Mouse (Mus musculus): Measurements from ENCODE around the gene Btbd9. TPM values are rescaled to one million over a fixed set of nuclear protein-coding genes. Genes with fewer than 3 reads are reported as not detected.
A peak's percentile ranks its signal among the peaks of the same experiment; 100 is the strongest.

Btbd9 gene
- polyA plus RNA-seq, 1 experiment: 80.3 TPM

DNA sequence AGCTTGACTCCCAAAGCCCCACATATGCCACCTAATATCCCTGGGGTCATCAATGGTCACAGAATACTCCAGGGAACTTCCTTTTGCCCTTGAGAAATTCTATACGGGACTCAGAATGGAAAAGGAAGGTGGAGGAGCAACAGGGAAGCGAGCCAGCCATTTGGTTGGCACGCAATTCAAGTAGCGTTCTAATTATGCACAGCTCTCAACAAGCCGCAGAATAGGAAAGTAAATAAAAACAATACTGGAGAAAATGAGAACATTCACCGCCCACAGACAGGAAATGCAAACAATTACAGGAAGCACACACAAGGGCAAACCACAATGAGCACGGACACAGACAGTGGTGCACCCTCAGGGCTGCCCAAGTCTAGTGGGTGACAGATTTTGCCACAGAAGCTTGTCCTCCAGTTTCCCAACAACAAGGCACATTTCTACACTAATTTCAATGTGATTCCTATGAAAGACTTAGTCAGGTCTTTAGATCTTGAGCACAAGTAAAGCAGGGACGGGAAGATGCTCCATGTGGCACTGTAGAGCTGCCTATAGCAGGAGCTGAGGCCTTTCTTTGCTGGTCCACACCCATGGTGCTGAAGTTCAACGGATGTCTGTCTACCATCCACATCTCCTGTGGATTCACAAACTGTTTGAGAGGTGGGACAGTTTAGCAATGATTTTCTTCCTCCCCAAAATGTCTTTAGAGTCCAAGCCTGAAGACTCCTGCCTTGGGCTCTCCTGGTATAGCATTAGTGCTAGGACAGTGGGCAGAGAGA lies 232.4 kb downstream of the Btbd9 start:
- Histone ChIP-seq H3K27me3 (replicated peaks) (no peaks in the 10 kb centered on the region), H3K36me3 (replicated peaks; ENCODE audit: low read length) (no peaks in the 10 kb centered on the region), H3K9me3 (no peaks in the 10 kb centered on the region), H3K4me3 (replicated peaks) (no peak overlapping the region), H3K4me1 (peaks cover 68% of the 10 kb centered on the region)
- TF ChIP-seq FLI1 (IDR thresholded peaks at IDR 0.05; ENCODE audit: low read length) (no peak), GATA1 (IDR thresholded peaks at IDR 0.05; ENCODE audit: borderline replicate concordance, low read length) (no peak)

DNA sequence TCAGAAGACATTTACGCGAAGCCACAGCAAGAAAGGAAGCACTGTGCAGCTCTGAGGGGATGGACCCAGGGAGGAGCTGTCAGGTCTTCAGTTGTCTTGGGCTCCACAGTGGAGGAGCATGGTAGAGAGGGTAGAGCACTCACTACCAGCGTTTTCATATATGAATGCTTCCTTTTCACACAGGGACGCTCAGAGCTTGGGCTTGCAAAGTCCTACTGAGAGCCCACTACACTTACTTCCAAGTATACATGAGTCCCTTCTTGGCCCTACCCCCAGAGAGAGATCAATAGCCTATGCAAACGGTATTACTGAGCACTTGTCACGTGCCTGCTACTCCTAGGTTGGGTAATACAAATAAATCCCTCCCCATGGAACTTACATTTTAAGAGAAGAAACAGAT lies 234.7 kb downstream of the Btbd9 start:
- Histone ChIP-seq H3K4me3 (replicated peaks) (no peak overlapping the region), H3K9me3 (no peaks in the 10 kb centered on the region), H3K4me1 (peaks cover 63% of the 10 kb centered on the region), H3K36me3 (replicated peaks; ENCODE audit: low read length) (no peaks in the 10 kb centered on the region), H3K27me3 (replicated peaks) (no peaks in the 10 kb centered on the region)
- TF ChIP-seq FLI1 (IDR thresholded peaks at IDR 0.05; ENCODE audit: low read length) (no peak), GATA1 (IDR thresholded peaks at IDR 0.05; ENCODE audit: borderline replicate concordance, low read length) (no peak)

DNA sequence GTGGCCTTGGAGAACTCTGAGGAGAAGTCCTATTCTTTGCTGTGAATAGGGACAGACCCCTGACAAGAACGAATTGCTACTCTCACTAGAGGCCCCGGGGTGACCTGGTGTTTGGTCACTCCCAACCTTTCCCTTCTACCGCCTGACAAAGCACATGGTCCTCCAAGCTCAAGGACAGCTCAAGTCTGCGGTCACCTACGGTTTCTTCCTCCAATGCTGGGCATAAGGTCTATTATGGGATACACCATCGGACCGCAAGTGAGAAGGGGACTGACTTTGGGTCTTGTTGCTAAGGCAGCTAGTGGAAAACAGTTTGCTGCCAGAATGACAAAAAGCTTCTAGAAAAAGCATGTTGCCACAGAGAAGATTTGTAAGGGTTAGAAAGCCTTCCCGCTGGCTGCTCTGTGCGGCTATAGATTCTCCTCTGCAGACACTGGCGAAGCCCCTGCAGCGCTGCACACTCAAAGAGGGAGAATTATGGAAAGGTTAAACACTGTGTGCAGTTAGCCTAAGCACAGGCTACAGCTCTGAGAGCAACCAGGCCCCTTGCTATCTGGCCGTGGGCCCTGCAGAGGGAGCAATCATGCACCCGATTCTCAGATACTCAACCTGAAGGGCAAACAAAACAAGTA lies 235.7 kb downstream of the Btbd9 start:
- H3K4me1 ChIP-seq: peaks cover 67% of the 10 kb centered on the region
- no peaks in the 10 kb centered on the region for H3K36me3 ChIP-seq (replicated peaks; ENCODE audit: low read length)
- TF ChIP-seq GATA1 (IDR thresholded peaks at IDR 0.05; ENCODE audit: borderline replicate concordance, low read length) (no peak), FLI1 (IDR thresholded peaks at IDR 0.05; ENCODE audit: low read length) (no peak)
- no peak overlapping the region for H3K4me3 ChIP-seq (replicated peaks)
- no peaks in the 10 kb centered on the region for H3K27me3 ChIP-seq (replicated peaks)
- H3K9me3 ChIP-seq: no peaks in the 10 kb centered on the region

- TF ChIP-seq FLI1 (IDR thresholded peaks at IDR 0.05; ENCODE audit: low read length) (no peak), GATA1 (IDR thresholded peaks at IDR 0.05; ENCODE audit: borderline replicate concordance, low read length) (no peak)
- H3K36me3 ChIP-seq (replicated peaks; ENCODE audit: low read length): no peaks in the 10 kb centered on the region
- H3K4me1 ChIP-seq: peaks cover 73% of the 10 kb centered on the region
- H3K4me3 ChIP-seq (replicated peaks): no peak overlapping the region
- H3K27me3 ChIP-seq (replicated peaks): no peaks in the 10 kb centered on the region
- no peaks in the 10 kb centered on the region for H3K9me3 ChIP-seq
Observed at GRCm38 (mm10) chr17:30339317-30339716, 237.0 kb downstream of the Btbd9 start.

DNA sequence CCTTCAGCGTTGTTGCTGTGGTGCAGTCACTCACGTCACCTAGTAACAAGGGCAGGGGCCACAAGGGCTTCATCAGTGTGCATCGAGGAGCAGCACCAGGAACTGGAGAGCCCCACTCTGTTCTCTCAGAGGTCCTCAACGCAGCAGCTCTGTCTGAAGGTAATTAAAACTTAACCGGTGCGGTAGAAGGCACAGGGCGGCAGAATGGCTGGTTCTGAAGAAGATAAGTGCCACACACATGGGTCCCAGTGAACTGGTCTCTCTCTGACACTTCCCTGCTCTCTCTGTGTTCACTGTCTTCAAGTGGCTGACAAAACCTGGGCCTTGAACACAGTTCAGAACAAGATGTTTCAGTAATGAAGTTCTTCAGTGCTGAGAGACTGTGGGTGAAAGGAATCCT lies 239.5 kb downstream of the Btbd9 start:
- Histone ChIP-seq H3K4me1 (peaks cover 54% of the 10 kb centered on the region), H3K9me3 (no peaks in the 10 kb centered on the region), H3K27me3 (replicated peaks) (no peaks in the 10 kb centered on the region), H3K4me3 (replicated peaks) (no peak overlapping the region), H3K36me3 (replicated peaks; ENCODE audit: low read length) (peaks cover 14% of the 10 kb centered on the region)
- no peak for TF ChIP-seq FLI1 (IDR thresholded peaks at IDR 0.05; ENCODE audit: low read length)
- TF ChIP-seq GATA1 (IDR thresholded peaks at IDR 0.05; ENCODE audit: borderline replicate concordance, low read length): no peak

GRCm38 (mm10) chr17:30336280-30336679 lies 240.0 kb downstream of the Btbd9 start:
- H3K27me3 ChIP-seq (replicated peaks): no peaks in the 10 kb centered on the region
- no peaks in the 10 kb centered on the region for H3K9me3 ChIP-seq
- H3K4me1 ChIP-seq: peaks cover 51% of the 10 kb centered on the region
- H3K36me3 ChIP-seq (replicated peaks; ENCODE audit: low read length): peaks cover 14% of the 10 kb centered on the region
- H3K4me3 ChIP-seq (replicated peaks): peak overlapping the region; percentile 59
- TF ChIP-seq FLI1 (IDR thresholded peaks at IDR 0.05; ENCODE audit: low read length) (no peak), GATA1 (IDR thresholded peaks at IDR 0.05; ENCODE audit: borderline replicate concordance, low read length) (no peak)

- Histone ChIP-seq H3K27me3 (replicated peaks) (no peaks in the 10 kb centered on the region), H3K4me3 (replicated peaks) (peak overlapping the region; percentile 86), H3K36me3 (replicated peaks; ENCODE audit: low read length) (peaks cover 14% of the 10 kb centered on the region), H3K4me1 (peaks cover 47% of the 10 kb centered on the region), H3K9me3 (no peaks in the 10 kb centered on the region)
- TF ChIP-seq FLI1 (IDR thresholded peaks at IDR 0.05; ENCODE audit: low read length) (no peak), GATA1 (IDR thresholded peaks at IDR 0.05; ENCODE audit: borderline replicate concordance, low read length) (no peak)
Observed at GRCm38 (mm10) chr17:30335746-30336145, 240.5 kb downstream of the Btbd9 start.

DNA sequence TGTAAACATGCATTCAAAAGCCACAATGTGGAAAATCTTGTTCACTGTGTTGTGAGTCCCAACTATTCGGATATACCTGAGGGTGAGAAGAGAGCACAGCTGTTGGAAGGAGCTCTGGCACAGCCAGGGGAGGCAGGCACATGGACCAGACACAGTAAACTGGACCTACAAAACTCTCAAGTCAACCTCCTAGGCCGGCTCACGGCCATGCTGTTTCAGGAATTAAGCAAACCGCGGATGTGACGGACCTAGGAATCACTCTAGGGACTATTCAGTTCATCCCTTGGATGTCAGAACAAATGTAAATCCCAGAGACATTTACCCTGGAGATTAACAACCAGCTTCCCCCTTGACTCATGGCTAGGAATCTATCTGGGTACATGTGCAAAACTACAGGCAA lies 242.0 kb downstream of the Btbd9 start:
- TF ChIP-seq GATA1 (IDR thresholded peaks at IDR 0.05; ENCODE audit: borderline replicate concordance, low read length) (no peak), FLI1 (IDR thresholded peaks at IDR 0.05; ENCODE audit: low read length) (no peak)
- Histone ChIP-seq H3K9me3 (no peaks in the 10 kb centered on the region), H3K36me3 (replicated peaks; ENCODE audit: low read length) (peaks cover 14% of the 10 kb centered on the region), H3K4me3 (replicated peaks) (no peak overlapping the region), H3K4me1 (peaks cover 35% of the 10 kb centered on the region), H3K27me3 (replicated peaks) (no peaks in the 10 kb centered on the region)

- Histone ChIP-seq H3K4me1 (peaks cover 33% of the 10 kb centered on the region), H3K4me3 (replicated peaks) (no peak overlapping the region), H3K9me3 (no peaks in the 10 kb centered on the region), H3K27me3 (replicated peaks) (no peaks in the 10 kb centered on the region), H3K36me3 (replicated peaks; ENCODE audit: low read length) (peaks cover 17% of the 10 kb centered on the region)
- TF ChIP-seq FLI1 (IDR thresholded peaks at IDR 0.05; ENCODE audit: low read length) (no peak), GATA1 (IDR thresholded peaks at IDR 0.05; ENCODE audit: borderline replicate concordance, low read length) (no peak)
Observed at GRCm38 (mm10) chr17:30333136-30333535, 243.2 kb downstream of the Btbd9 start.

- peaks cover 23% of the 10 kb centered on the region for H3K36me3 ChIP-seq (replicated peaks; ENCODE audit: low read length)
- TF ChIP-seq FLI1 (IDR thresholded peaks at IDR 0.05; ENCODE audit: low read length): no peak
- TF ChIP-seq GATA1 (IDR thresholded peaks at IDR 0.05; ENCODE audit: borderline replicate concordance, low read length): no peak
- no peak overlapping the region for H3K4me3 ChIP-seq (replicated peaks)
- H3K4me1 ChIP-seq: peaks cover 26% of the 10 kb centered on the region
- H3K9me3 ChIP-seq: peaks cover 7% of the 10 kb centered on the region; the same call in 1 of the 2 replicates
- H3K27me3 ChIP-seq (replicated peaks): no peaks in the 10 kb centered on the region
Observed at GRCm38 (mm10) chr17:30331380-30331779, 244.9 kb downstream of the Btbd9 start.

All from megakaryocyte, embryonic 14.5 days (primary cell).